Mouse (Mus musculus): Measurements from ENCODE around the gene Col11a2.

- TF ChIP-seq CTCF (conservative IDR thresholded peaks at IDR 0.05; ENCODE audit: insufficient read depth, insufficient read length, low read depth, low read length) (no peak), POLR2A (IDR thresholded peaks at IDR 0.05; ENCODE audit: low read depth, low read length) (no peak)
Measured at GRCm38 (mm10) chr17:34045941-34046340, 6.7 kb downstream of the Col11a2 start.
